Mouse (Mus musculus): ENCODE measurements around the gene Ffar1. TPM values are rescaled to one million over a fixed set of nuclear protein-coding genes. Genes with fewer than 3 reads are reported as not detected.

Gene Ffar1
- 0.30 TPM for total RNA-seq (2023)

GRCm38 (mm10) chr7:30861464-30861863 is at the start of gene Ffar1:
Gene Ffar1, minus strand, starts transcription at chr7:30861564.

DNA sequence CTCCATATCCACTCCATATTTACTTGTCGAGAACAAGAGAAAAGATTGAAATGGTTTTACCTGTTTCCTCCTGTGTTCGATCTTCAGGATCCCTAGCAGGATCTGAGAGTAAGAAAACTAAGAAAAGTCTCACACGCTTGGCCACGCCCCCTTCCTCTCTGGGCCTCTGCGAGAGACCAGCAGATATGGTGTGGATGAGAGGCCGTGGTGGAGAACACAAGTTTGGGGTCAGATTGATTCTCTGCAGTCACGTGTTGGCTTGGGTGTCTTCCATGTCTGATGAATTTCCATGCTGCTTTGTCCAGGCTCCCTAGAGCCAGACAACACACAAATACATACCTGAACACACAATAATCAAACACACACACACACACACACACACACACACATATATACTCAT is 18.8 kb upstream of the Ffar1 start, which contains the start of gene Cd22:
Cd22 (minus strand) TSS at position 167 of the 400 bp plus-strand sequence.

GRCm38 (mm10) chr7:30856078-30856477 is 5.3 kb downstream of the Ffar1 start, which contains the start of gene Ffar3:
Gene Ffar3, minus strand, starts transcription at chr7:30856178.

DNA sequence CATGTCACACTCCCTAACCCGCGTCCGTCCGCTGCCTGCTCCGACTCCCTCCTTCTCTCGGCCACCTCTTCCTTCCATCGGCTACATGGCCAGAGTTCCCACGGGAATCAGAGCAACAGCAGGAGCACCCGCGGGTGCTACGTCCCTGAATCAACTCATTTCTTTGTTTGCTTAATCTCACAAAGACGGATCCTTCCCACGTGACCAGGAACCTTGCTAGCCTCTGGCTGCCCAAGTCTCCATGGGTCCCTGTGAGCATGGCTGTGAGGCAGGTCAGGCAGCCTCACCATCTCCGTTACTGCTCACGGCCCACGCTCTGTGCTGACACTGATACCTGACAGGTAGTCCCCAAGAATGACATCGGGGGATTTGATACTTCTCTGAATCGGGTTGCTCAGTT is 37.7 kb downstream of the Ffar1 start, which contains the start of gene Ffar2:
Ffar2 (minus strand) TSS at position 101 of the 400 bp plus-strand sequence.

Other genes with a start within 250 kb of the Ffar1 start
- 0.68 TPM for gene Upk1a, start 248.7 kb downstream of the Ffar1 start, total RNA-seq (2023)
- gene Cox6b1, start 235.4 kb downstream of the Ffar1 start, total RNA-seq (2023), result 196 TPM
- not detected for gene Etv2, start 225.7 kb downstream of the Ffar1 start, total RNA-seq (2023)
- 105 TPM for gene Rbm42, start 211.2 kb downstream of the Ffar1 start, total RNA-seq (2023)
- 22.8 TPM for gene Haus5, start 196.6 kb downstream of the Ffar1 start, total RNA-seq (2023)
- not detected for gene Pmis2, start 190.0 kb downstream of the Ffar1 start, total RNA-seq (2023)
- gene 2200002J24Rik, start 162.6 kb downstream of the Ffar1 start, total RNA-seq (2023), result not detected
- gene Atp4a, start 149.4 kb downstream of the Ffar1 start, total RNA-seq (2023), result not detected
- gene Tmem147, start 132.0 kb downstream of the Ffar1 start, total RNA-seq (2023), result 41.1 TPM
- gene Gapdhs, start 117.9 kb downstream of the Ffar1 start, total RNA-seq (2023), result not detected
- gene Sbsn, start 110.1 kb downstream of the Ffar1 start, total RNA-seq (2023), result 4.5 TPM
- not detected for gene Dmkn, start 97.8 kb downstream of the Ffar1 start, total RNA-seq (2023)
- gene Krtdap, start 73.7 kb downstream of the Ffar1 start, total RNA-seq (2023), result not detected
- gene Ffar2, start 37.8 kb downstream of the Ffar1 start, total RNA-seq (2023), result 0.86 TPM
- gene Ffar3, start 5.4 kb downstream of the Ffar1 start, total RNA-seq (2023), result not detected
- gene Cd22, start 18.8 kb upstream of the Ffar1 start, total RNA-seq (2023), result 33.5 TPM
- not detected for gene Mag, start 53.3 kb upstream of the Ffar1 start, total RNA-seq (2023)
- not detected for gene Hamp2, start 63.1 kb upstream of the Ffar1 start, total RNA-seq (2023)
- not detected for gene Hamp, start 82.5 kb upstream of the Ffar1 start, total RNA-seq (2023)
- 168 TPM for gene Usf2, start 95.2 kb upstream of the Ffar1 start, total RNA-seq (2023)
- gene Lsr, start 111.9 kb upstream of the Ffar1 start, total RNA-seq (2023), result 2.9 TPM
- gene Fam187b, start 112.2 kb upstream of the Ffar1 start, total RNA-seq (2023), result not detected
- gene Fxyd5, start 180.9 kb upstream of the Ffar1 start, total RNA-seq (2023), result 934 TPM
- gene Fxyd7, start 189.9 kb upstream of the Ffar1 start, total RNA-seq (2023), result not detected
- gene Fxyd1, start 195.6 kb upstream of the Ffar1 start, total RNA-seq (2023), result not detected
- 0.27 TPM for gene Lgi4, start 197.8 kb upstream of the Ffar1 start, total RNA-seq (2023)
- gene Fxyd3, start 215.1 kb upstream of the Ffar1 start, total RNA-seq (2023), result 1.3 TPM